Mouse (Mus musculus): ENCODE results near the gene Pycr2. TPM values are rescaled to one million over a fixed set of nuclear protein-coding genes. Genes with fewer than 3 reads are reported as not detected.

Gene Pycr2
- polyA plus RNA-seq, 1 experiment, result 20.9 TPM

DNA sequence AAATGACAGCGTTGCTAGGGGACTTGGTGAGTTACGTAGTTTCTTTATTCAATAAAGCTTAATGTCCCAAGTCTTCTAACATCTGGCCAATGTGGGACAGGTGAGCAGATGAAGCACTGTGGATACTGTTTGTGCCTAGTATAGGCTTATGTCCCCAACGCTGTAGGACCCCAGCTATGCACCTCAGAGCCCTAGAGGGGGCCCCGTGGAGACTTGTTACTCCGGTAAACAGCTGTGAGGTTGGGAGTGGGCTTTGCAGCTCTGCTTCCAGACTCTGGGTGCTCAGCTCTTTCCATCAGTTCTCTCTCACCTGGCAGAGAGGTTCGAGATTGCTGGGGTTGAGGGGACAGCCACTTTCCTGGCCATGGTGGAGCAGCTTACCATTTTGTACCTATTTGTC, 1.2 kb downstream of the Pycr2 start:
- WGBS, result 75% methylated on average over 6 of the region's 6 CpGs
- Histone ChIP-seq H3K27ac (ENCODE audit: insufficient read depth, low read depth, low read length) (no peak overlapping the region), H3K36me3 (ENCODE audit: control insufficient read depth, insufficient read depth, low read length) (no peaks in the 10 kb centered on the region; the same call in none of the 2 replicates), H3K4me1 (ENCODE audit: control insufficient read depth, insufficient read depth, low read length) (peaks cover 4% of the 10 kb centered on the region; the same call in 1 of the 2 replicates), H3K27me3 (replicated peaks; ENCODE audit: control insufficient read depth, insufficient read depth, low read length) (no peaks in the 10 kb centered on the region), H3K4me3 (ENCODE audit: insufficient read depth, low read depth, low read length) (no peak overlapping the region)
- TF ChIP-seq CTCF (conservative IDR thresholded peaks at IDR 0.05; ENCODE audit: insufficient read depth, insufficient read length, low read depth, low read length), result no peak
- TF ChIP-seq POLR2A (IDR thresholded peaks at IDR 0.05; ENCODE audit: low read depth, low read length), result no peak
- no peak for DNase-seq

DNA sequence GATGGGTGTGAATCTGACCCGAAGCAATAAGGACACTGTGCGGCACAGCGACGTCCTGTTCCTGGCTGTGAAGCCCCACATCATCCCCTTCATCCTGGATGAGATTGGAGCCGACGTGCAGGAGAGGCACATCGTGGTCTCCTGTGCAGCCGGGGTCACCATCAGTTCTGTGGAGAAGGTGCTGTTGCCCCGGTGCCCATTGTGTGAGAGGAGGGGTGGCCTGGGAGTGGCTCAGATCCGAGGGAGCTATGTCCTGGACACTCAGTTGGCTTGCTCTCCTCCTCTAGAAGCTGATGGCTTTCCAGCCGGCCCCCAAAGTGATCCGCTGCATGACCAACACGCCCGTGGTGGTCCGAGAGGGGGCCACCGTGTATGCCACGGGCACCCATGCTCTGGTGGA, 1.8 kb downstream of the Pycr2 start:
- DNase-seq, result no peak
- H3K4me1 ChIP-seq (ENCODE audit: control insufficient read depth, insufficient read depth, low read length), result peaks cover 4% of the 10 kb centered on the region; the same call in 1 of the 2 replicates
- 94% methylated on average over 17 of the region's 17 CpGs for whole genome bisulfite sequencing
- H3K27me3 ChIP-seq (replicated peaks; ENCODE audit: control insufficient read depth, insufficient read depth, low read length), result no peaks in the 10 kb centered on the region
- H3K4me3 ChIP-seq (ENCODE audit: insufficient read depth, low read depth, low read length), result no peak overlapping the region
- H3K36me3 ChIP-seq (ENCODE audit: control insufficient read depth, insufficient read depth, low read length), result no peaks in the 10 kb centered on the region; the same call in none of the 2 replicates
- no peak overlapping the region for H3K27ac ChIP-seq (ENCODE audit: insufficient read depth, low read depth, low read length)
- TF ChIP-seq POLR2A (IDR thresholded peaks at IDR 0.05; ENCODE audit: low read depth, low read length), result no peak
- TF ChIP-seq CTCF (conservative IDR thresholded peaks at IDR 0.05; ENCODE audit: insufficient read depth, insufficient read length, low read depth, low read length), result no peak

DNA sequence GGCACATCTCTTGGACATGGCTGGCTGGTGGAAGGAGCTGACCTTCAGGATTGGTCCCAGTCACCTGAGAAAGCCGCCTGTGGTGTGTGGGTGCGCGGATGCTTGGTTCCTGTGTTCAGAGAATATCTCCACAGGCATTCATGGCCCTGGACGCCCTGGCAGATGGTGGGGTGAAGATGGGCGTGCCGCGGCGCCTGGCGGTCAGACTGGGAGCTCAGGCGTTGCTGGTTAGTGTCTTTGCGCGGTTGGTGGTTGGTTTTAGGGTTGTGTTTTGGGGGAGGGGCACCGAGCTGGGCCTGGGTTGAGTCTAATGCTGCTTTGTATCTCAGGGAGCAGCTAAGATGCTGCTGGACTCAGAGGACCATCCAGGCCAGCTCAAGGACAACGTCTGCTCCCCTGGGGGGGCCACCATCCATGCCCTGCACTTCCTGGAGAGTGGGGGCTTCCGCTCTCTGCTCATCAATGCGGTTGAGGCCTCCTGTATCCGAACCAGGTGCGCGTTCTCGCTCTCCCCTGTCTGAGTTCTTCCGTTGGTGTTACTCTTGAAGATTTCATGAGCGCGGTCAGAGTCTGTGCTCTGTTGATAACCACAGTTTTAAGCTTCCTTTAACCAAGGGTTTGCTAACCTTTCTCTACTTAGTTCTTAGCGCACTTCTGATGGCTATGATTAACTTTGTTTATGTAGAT, 2.5 kb downstream of the Pycr2 start:
- H3K4me3 ChIP-seq (ENCODE audit: insufficient read depth, low read depth, low read length), result no peak overlapping the region
- no peaks in the 10 kb centered on the region; the same call in none of the 2 replicates for H3K36me3 ChIP-seq (ENCODE audit: control insufficient read depth, insufficient read depth, low read length)
- H3K4me1 ChIP-seq (ENCODE audit: control insufficient read depth, insufficient read depth, low read length), result peaks cover 4% of the 10 kb centered on the region; the same call in 1 of the 2 replicates
- no peak for TF ChIP-seq POLR2A (IDR thresholded peaks at IDR 0.05; ENCODE audit: low read depth, low read length)
- no peak for TF ChIP-seq CTCF (conservative IDR thresholded peaks at IDR 0.05; ENCODE audit: insufficient read depth, insufficient read length, low read depth, low read length)
- no peak for DNase-seq
- WGBS, result 94% methylated on average over 24 of the region's 24 CpGs
- no peak overlapping the region for H3K27ac ChIP-seq (ENCODE audit: insufficient read depth, low read depth, low read length)
- H3K27me3 ChIP-seq (replicated peaks; ENCODE audit: control insufficient read depth, insufficient read depth, low read length), result no peaks in the 10 kb centered on the region

DNA sequence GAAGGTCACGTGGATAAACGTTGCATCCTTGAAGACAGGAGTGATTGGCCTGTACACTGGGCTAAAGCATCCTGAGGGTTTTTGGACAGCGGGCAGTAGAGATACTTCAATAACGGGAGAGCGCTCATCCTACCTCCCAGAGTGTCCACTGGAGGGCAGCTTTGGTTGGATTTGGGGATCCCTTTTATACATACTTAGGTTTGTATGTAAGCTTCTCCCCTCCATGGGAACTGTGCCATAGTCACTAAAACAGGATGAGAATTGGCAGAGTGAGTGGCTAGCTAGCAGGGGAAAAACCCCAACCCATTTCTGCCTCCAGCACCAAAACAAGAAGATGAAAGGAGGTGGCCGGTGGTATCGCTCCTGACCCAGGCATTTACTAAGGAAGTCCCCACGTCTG, 7.0 kb downstream of the Pycr2 start:
- Histone ChIP-seq H3K4me3 (ENCODE audit: insufficient read depth, low read depth, low read length) (no peak overlapping the region), H3K36me3 (ENCODE audit: control insufficient read depth, insufficient read depth, low read length) (no peaks in the 10 kb centered on the region; the same call in none of the 2 replicates), H3K27me3 (replicated peaks; ENCODE audit: control insufficient read depth, insufficient read depth, low read length) (no peaks in the 10 kb centered on the region), H3K4me1 (ENCODE audit: control insufficient read depth, insufficient read depth, low read length) (no peaks in the 10 kb centered on the region), H3K27ac (ENCODE audit: insufficient read depth, low read depth, low read length) (no peak overlapping the region)
- 42% methylated on average over 8 of the region's 8 CpGs for WGBS
- TF ChIP-seq CTCF (conservative IDR thresholded peaks at IDR 0.05; ENCODE audit: insufficient read depth, insufficient read length, low read depth, low read length) (peak; percentile 34; the same call in 1 of the 2 replicates), POLR2A (IDR thresholded peaks at IDR 0.05; ENCODE audit: low read depth, low read length) (no peak)
- DNase-seq, result no peak

DNA sequence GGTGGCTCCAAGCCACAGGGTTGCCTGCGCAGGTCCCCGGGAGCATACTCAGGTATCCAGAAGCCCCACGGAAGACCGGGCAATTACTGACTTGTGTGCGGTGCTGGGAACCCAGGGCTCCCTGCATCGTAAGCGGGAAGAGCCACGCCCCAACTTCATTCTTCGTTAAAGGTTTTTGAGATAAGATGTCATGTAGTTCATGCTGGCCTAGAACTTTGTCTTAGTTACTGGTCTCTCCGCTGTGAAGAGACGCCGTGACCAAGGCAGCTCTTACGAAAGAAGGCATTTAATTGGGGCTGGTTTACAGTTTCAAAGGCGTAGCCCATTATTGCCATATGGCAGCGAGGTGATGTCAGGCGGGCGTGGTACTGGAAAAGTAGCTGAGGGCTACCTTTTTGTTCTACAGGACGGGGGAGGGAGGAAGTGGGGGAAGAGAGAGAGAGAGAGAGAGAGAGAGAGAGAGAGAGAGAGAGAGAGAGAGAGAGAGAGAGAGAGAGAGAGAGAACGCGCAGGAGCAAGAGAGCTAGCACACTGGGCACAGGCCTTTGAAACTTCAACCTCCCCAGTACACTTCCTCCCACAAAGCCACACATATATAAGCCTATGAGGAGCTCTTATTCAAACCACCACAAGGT, 7.7 kb downstream of the Pycr2 start:
- TF ChIP-seq POLR2A (IDR thresholded peaks at IDR 0.05; ENCODE audit: low read depth, low read length) (no peak), CTCF (conservative IDR thresholded peaks at IDR 0.05; ENCODE audit: insufficient read depth, insufficient read length, low read depth, low read length) (no peak)
- 56% methylated on average over 20 of the region's 20 CpGs for WGBS
- Histone ChIP-seq H3K4me1 (ENCODE audit: control insufficient read depth, insufficient read depth, low read length) (no peaks in the 10 kb centered on the region), H3K27ac (ENCODE audit: insufficient read depth, low read depth, low read length) (no peak overlapping the region), H3K4me3 (ENCODE audit: insufficient read depth, low read depth, low read length) (no peak overlapping the region), H3K36me3 (ENCODE audit: control insufficient read depth, insufficient read depth, low read length) (no peaks in the 10 kb centered on the region; the same call in 1 of the 2 replicates), H3K27me3 (replicated peaks; ENCODE audit: control insufficient read depth, insufficient read depth, low read length) (no peaks in the 10 kb centered on the region)
- DNase-seq, result no peak

DNA sequence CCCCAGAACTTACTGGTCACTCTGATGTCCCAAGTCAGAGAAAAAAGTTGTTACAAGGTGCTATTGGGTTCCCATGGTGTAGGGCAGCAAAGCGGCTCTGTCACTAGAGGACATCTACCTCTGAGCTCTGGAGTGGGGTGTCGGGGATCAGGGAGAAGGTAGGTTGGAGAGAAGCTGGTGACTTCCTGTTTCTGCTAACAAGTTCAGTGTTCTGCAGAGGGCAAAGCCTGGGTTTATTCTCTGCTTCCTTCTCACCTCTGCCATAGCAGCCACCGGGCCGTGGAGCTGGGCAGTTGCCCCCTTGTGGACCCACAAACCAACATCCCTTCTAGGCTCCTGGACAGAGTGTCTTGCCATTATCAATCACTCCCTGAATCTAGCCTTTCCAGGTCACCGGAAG, 8.7 kb downstream of the Pycr2 start:
- Histone ChIP-seq H3K27me3 (replicated peaks; ENCODE audit: control insufficient read depth, insufficient read depth, low read length) (no peaks in the 10 kb centered on the region), H3K4me3 (ENCODE audit: insufficient read depth, low read depth, low read length) (no peak overlapping the region)
- WGBS, result 85% methylated on average over 5 of the region's 5 CpGs

DNA sequence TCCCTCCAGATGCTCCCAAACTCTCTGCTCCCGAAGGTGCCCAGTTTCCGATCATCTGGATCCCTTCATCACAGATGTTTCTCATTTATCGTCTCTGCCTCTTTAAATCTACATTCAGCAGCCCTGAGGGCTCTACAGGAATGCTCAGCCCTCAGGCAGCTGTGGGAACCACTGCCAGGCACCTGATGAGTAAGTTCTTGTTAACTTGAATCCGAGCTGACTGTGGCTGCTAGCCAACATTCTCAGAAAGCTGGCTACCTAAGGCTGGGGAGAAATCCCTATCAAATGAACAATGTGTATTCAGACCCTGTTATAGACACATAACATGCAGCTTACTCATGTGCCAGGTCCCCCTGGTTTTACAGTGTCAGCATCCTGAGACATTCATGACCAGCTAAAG, 9.7 kb downstream of the Pycr2 start:
- H3K27me3 ChIP-seq (replicated peaks; ENCODE audit: control insufficient read depth, insufficient read depth, low read length), result no peaks in the 10 kb centered on the region
- WGBS, result 62% methylated on average over 4 of the region's 4 CpGs

More for the DNA sequence above, 8.7 kb downstream of the Pycr2 start:
- no peak for TF ChIP-seq POLR2A (IDR thresholded peaks at IDR 0.05; ENCODE audit: low read depth, low read length)
- no peak for TF ChIP-seq CTCF (conservative IDR thresholded peaks at IDR 0.05; ENCODE audit: insufficient read depth, insufficient read length, low read depth, low read length)
- no peak for DNase-seq
- Histone ChIP-seq H3K4me1 (ENCODE audit: control insufficient read depth, insufficient read depth, low read length) (no peaks in the 10 kb centered on the region), H3K36me3 (ENCODE audit: control insufficient read depth, insufficient read depth, low read length) (no peaks in the 10 kb centered on the region), H3K27ac (ENCODE audit: insufficient read depth, low read depth, low read length) (no peak overlapping the region)

More for the DNA sequence above, 9.7 kb downstream of the Pycr2 start:
- Histone ChIP-seq H3K4me1 (ENCODE audit: control insufficient read depth, insufficient read depth, low read length) (no peaks in the 10 kb centered on the region), H3K27ac (ENCODE audit: insufficient read depth, low read depth, low read length) (no peak overlapping the region), H3K36me3 (ENCODE audit: control insufficient read depth, insufficient read depth, low read length) (no peaks in the 10 kb centered on the region), H3K4me3 (ENCODE audit: insufficient read depth, low read depth, low read length) (no peak overlapping the region)
- no peak for TF ChIP-seq POLR2A (IDR thresholded peaks at IDR 0.05; ENCODE audit: low read depth, low read length)
- TF ChIP-seq CTCF (conservative IDR thresholded peaks at IDR 0.05; ENCODE audit: insufficient read depth, insufficient read length, low read depth, low read length), result no peak
- DNase-seq, result no peak

Measured in kidney, adult 2 months (tissue).